ENCODE assay signal across 21 mouse cellular contexts in the genomic region with DNA sequence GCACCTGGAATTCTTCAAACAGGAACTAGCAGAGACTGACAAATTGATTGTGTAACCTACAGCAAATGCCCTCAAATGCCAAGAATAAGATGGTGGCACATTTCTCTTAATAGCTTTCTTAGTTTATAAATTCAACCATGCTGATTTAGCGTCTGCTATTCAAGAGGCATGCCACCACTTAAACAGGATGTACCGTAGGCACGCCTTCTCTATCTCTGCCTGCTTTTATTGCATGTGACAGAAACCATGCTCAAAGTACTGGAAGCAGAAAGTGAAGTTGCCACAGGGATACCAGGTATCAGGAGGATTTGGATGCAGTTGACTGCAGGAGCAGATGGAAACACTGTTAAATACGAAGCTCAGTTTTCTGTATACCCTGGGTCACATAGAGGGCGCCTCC.
DNase-seq lines count a peak whose midpoint lies in the region; ATAC-seq lines count a peak whose summit lies in the region.
"Had no signal": no experiment of that assay in that cellular context is flagged by ENCODE, and none has a peak within 500 bp of the region (broad histone marks: within the 10 kb centered on the region; RNA-seq: fewer than 3 reads in every experiment).

No protein-coding gene starts in this region.

- no peak for DNase-seq in hindbrain, embryonic 11.5 days (ENCODE audit: low spot score)
- no peak for DNase-seq in midbrain, embryonic 10.5 days (ENCODE audit: low spot score)
- DNase-seq in testis, postnatal 10 days (ENCODE audit: low spot score) = no peak
- DNase-seq in right cerebral cortex, postnatal 25 days = no peak
- DNase-seq: adrenal gland, postnatal 25 days; B cell, adult 2 months; cerebellum, adult 11-12 months; cerebellum, postnatal 14 days; embryo, embryonic 11 days; gastrocnemius, postnatal 10 days; thymus, adult 2 months had no signal

- no peak overlapping the region for H3K27ac ChIP-seq in hindbrain, embryonic 11.5 days (ENCODE audit: low read depth, low read length)
- no peak overlapping the region for H3K27ac ChIP-seq in hindbrain, embryonic 13.5 days
- H3K27ac ChIP-seq in midbrain, embryonic 10.5 days (replicated peaks) = peak overlapping the region; percentile 61
- no peak overlapping the region for H3K27ac ChIP-seq in midbrain, embryonic 15.5 days
- peak overlapping the region; percentile 28; the same call in 1 of the 2 replicates for H3K27ac ChIP-seq in limb, embryonic 13.5 days
- H3K27ac ChIP-seq: forebrain, embryonic 13.5 days; limb, embryonic 15.5 days; liver, embryonic 15.5 days; macrophage; neural tube, embryonic 12.5 days had no signal

- H3K9ac ChIP-seq in hindbrain, embryonic 11.5 days (ENCODE audit: low read depth, low read length) = 0 out of 2 replicates have a peak overlapping the region, but pooled peaks have one; percentile 15
- H3K9ac ChIP-seq in hindbrain, embryonic 13.5 days = no peak overlapping the region
- H3K9ac ChIP-seq in midbrain, embryonic 15.5 days = no peak overlapping the region
- no peak overlapping the region for H3K9ac ChIP-seq in limb, embryonic 13.5 days
- H3K9ac ChIP-seq: forebrain, embryonic 13.5 days; heart, embryonic 13.5 days; limb, embryonic 15.5 days; liver, embryonic 15.5 days; neural tube, embryonic 12.5 days had no signal

- H3K27me3 ChIP-seq in hindbrain, embryonic 11.5 days (ENCODE audit: control insufficient read depth, insufficient read depth, low read length) = no peaks in the 10 kb centered on the region
- H3K27me3 ChIP-seq in hindbrain, embryonic 13.5 days = no peaks in the 10 kb centered on the region
- H3K27me3 ChIP-seq in midbrain, embryonic 10.5 days (ENCODE audit: low read depth, poor library complexity, severe bottlenecking) = peaks cover 30% of the 10 kb centered on the region
- no peaks in the 10 kb centered on the region for H3K27me3 ChIP-seq in midbrain, embryonic 15.5 days (replicated peaks)
- H3K27me3 ChIP-seq in limb, embryonic 13.5 days = no peaks in the 10 kb centered on the region
- H3K27me3 ChIP-seq: forebrain, embryonic 13.5 days; heart, embryonic 13.5 days; limb, embryonic 15.5 days; liver, embryonic 15.5 days; neural tube, embryonic 12.5 days had no signal

- no peak overlapping the region for H3K4me3 ChIP-seq in hindbrain, embryonic 11.5 days (ENCODE audit: low read depth, low read length)
- no peak overlapping the region for H3K4me3 ChIP-seq in hindbrain, embryonic 13.5 days
- H3K4me3 ChIP-seq in midbrain, embryonic 10.5 days = no peak overlapping the region
- no peak overlapping the region for H3K4me3 ChIP-seq in midbrain, embryonic 15.5 days
- no peak overlapping the region for H3K4me3 ChIP-seq in limb, embryonic 13.5 days
- H3K4me3 ChIP-seq: forebrain, embryonic 13.5 days; heart, embryonic 13.5 days; limb, embryonic 15.5 days; liver, embryonic 15.5 days; neural tube, embryonic 12.5 days had no signal

- H3K9me3 ChIP-seq in hindbrain, embryonic 11.5 days (ENCODE audit: control insufficient read depth, low read length) = no peaks in the 10 kb centered on the region
- H3K9me3 ChIP-seq in hindbrain, embryonic 13.5 days = no peaks in the 10 kb centered on the region
- H3K9me3 ChIP-seq in midbrain, embryonic 10.5 days (replicated peaks) = no peaks in the 10 kb centered on the region
- H3K9me3 ChIP-seq in midbrain, embryonic 15.5 days = no peaks in the 10 kb centered on the region
- H3K9me3 ChIP-seq in limb, embryonic 13.5 days = no peaks in the 10 kb centered on the region
- H3K9me3 ChIP-seq: forebrain, embryonic 13.5 days; heart, embryonic 13.5 days; limb, embryonic 15.5 days; liver, embryonic 15.5 days; neural tube, embryonic 12.5 days had no signal

- no peak overlapping the region for H3K4me2 ChIP-seq in hindbrain, embryonic 11.5 days (replicated peaks; ENCODE audit: low read depth, low read length)
- H3K4me2 ChIP-seq in hindbrain, embryonic 13.5 days = no peak overlapping the region
- H3K4me2 ChIP-seq in midbrain, embryonic 15.5 days = no peak overlapping the region
- H3K4me2 ChIP-seq in limb, embryonic 13.5 days (replicated peaks) = no peak overlapping the region
- H3K4me2 ChIP-seq: forebrain, embryonic 13.5 days; heart, embryonic 13.5 days; limb, embryonic 15.5 days; liver, embryonic 15.5 days; midbrain, embryonic 11.5 days; neural tube, embryonic 12.5 days had no signal

- no peaks in the 10 kb centered on the region for H3K36me3 ChIP-seq in hindbrain, embryonic 11.5 days (ENCODE audit: control insufficient read depth, insufficient read depth, low read length)
- no peaks in the 10 kb centered on the region for H3K36me3 ChIP-seq in hindbrain, embryonic 13.5 days
- H3K36me3 ChIP-seq in midbrain, embryonic 10.5 days = no peaks in the 10 kb centered on the region
- H3K36me3 ChIP-seq in midbrain, embryonic 15.5 days (replicated peaks) = no peaks in the 10 kb centered on the region
- H3K36me3 ChIP-seq in limb, embryonic 13.5 days = no peaks in the 10 kb centered on the region
- H3K36me3 ChIP-seq: heart, embryonic 13.5 days; limb, embryonic 15.5 days; liver, embryonic 15.5 days; neural tube, embryonic 12.5 days had no signal

- peaks cover 15% of the 10 kb centered on the region for H3K4me1 ChIP-seq in hindbrain, embryonic 11.5 days (replicated peaks; ENCODE audit: control insufficient read depth, insufficient read depth, low read length)
- peaks cover 38% of the 10 kb centered on the region for H3K4me1 ChIP-seq in hindbrain, embryonic 13.5 days (replicated peaks)
- H3K4me1 ChIP-seq in midbrain, embryonic 10.5 days = peaks cover 78% of the 10 kb centered on the region
- H3K4me1 ChIP-seq in midbrain, embryonic 15.5 days = peaks cover 16% of the 10 kb centered on the region
- H3K4me1 ChIP-seq in limb, embryonic 13.5 days = peaks cover 47% of the 10 kb centered on the region

- ATAC-seq in hindbrain, embryonic 11.5 days (ENCODE audit: low FRiP score) = no peak
- no peak for ATAC-seq in hindbrain, embryonic 13.5 days (ENCODE audit: low FRiP score)
- ATAC-seq in midbrain, embryonic 15.5 days (replicated peaks) = no peak
- no peak for ATAC-seq in limb, embryonic 13.5 days (ENCODE audit: low FRiP score, low read depth)
- ATAC-seq: forebrain, embryonic 13.5 days had no signal

- WGBS in hindbrain, embryonic 11.5 days = 72% methylated on average over 5 of the region's 5 CpGs
- WGBS in hindbrain, embryonic 13.5 days = 83% methylated on average over 5 of the region's 5 CpGs
- WGBS in midbrain, embryonic 10.5 days = 90% methylated on average over 5 of the region's 5 CpGs
- WGBS in midbrain, embryonic 15.5 days = 85% methylated on average over 5 of the region's 5 CpGs
- 55% methylated on average over 5 of the region's 5 CpGs for WGBS in limb, embryonic 13.5 days

Comparison
In these comparisons a context has a peak if more than half of its experiments do, and no peak if none do; other contexts are left out.
1. H3K27ac ChIP-seq: peak in midbrain, embryonic 10.5 days (single experiment) and limb, embryonic 13.5 days (single experiment); none in hindbrain, embryonic 11.5 days (single experiment), hindbrain, embryonic 13.5 days (single experiment) and midbrain, embryonic 15.5 days (single experiment).